Mouse (Mus musculus) stomach, postnatal 0 days (tissue): Measurements from ENCODE around the gene N4bp2.

Experiments
- CTCF ChIP-seq: IDR thresholded peaks from 2 replicates; pipeline ENCODE4 v1.5.1; 2016; ENCODE audit warnings: antibody characterized with exemption, low read depth, mild to moderate bottlenecking, moderate library complexity
- EP300 ChIP-seq: optimal IDR thresholded peaks from 2 replicates; pipeline ENCODE3; 2016; ENCODE audit warnings: antibody characterized with exemption

DNA sequence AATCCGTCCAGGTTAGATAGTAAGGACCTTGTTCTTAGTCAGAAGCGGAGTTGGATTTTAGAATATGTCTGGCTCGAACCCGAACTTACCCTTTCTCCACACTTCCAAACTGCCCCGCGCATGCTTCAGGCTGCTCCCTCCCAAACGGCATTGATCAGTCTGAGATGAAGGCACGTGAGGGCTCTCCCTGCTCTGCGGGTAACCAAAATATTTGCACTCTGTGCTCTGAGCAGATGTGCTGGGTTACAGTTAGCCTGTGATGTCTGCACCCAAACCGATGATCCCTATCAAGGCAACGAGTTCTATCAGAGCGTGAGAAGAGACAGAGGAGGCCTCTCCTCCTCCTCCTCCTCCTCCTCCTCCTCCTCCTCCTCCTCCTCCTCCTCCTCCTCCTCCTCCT, 94.6 kb downstream of the N4bp2 start:
- no peak for TF ChIP-seq CTCF
- TF ChIP-seq EP300 = no peak
